Mouse (Mus musculus): ENCODE measurements around the gene Alpk1. TPM values are rescaled to one million over a fixed set of nuclear protein-coding genes. Genes with fewer than 3 reads are reported as not detected.

The Alpk1 gene
- polyA plus RNA-seq (2012; rRNA removed): 1.7 and 1.8 TPM in 2 replicates

DNA sequence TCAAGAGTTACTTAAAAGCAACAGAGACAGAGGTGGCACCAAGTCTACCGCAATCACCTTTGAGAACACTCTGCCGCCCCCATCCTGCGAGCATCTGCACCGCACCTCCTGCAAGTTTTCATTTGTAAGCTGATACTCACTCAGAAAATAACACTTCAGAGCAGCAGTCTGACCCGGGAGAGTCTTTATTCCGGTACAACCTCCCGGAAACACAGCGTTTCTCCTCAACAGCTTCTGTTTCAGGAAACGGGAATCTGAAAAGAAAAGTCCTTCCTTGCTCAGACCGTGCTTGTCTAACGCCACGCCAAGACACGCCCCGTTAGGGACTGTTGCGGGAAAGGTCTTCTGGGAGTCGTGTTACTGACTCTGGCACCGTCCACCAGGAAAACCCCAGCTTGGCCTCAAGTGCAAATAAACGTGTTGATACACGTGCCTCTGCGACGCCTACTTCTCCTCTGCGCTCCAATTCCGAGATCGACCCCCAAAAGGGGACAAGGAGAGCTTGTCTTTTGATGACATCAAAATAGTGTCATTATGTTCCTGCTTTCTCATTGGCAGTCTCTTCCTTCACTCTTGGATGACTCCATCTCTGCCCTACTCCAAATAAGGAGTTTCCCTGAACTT lies at the start of gene Alpk1:
Gene Alpk1 (minus strand): TSS at position 507 of the 624 bp plus-strand sequence.
- DNase-seq: peak; percentile 86
- no peaks in the 10 kb centered on the region for H3K36me3 ChIP-seq (ENCODE audit: control insufficient read depth, insufficient read depth, low read length)
- H3K4me1 ChIP-seq (replicated peaks; ENCODE audit: control insufficient read depth, insufficient read depth, low read length): peaks cover 3% of the 10 kb centered on the region; the same call in 1 of the 2 replicates
- WGBS: 3% methylated on average over 24 of the region's 24 CpGs
- H3K27ac ChIP-seq (ENCODE audit: control insufficient read depth, insufficient read depth, low read length): no peak within 1 kb of the TSS
- TF ChIP-seq POLR2A (IDR thresholded peaks at IDR 0.05; ENCODE audit: control insufficient read depth, extremely low read depth, insufficient read depth, low read length, poor library complexity) (no peak), CTCF (IDR thresholded peaks at IDR 0.05; ENCODE audit: borderline replicate concordance, control insufficient read depth, extremely low read depth, insufficient read depth, low read length, poor library complexity) (no peak)
- peak within 1 kb of the TSS; percentile 49 for H3K4me3 ChIP-seq (ENCODE audit: control insufficient read depth, insufficient read depth, low read length)
- H3K27me3 ChIP-seq (ENCODE audit: control insufficient read depth, insufficient read depth, low read length): no peaks in the 10 kb centered on the region

GRCm38 (mm10) chr3:127827123-127827522 lies 46.8 kb upstream of the Alpk1 start:
- no peak for TF ChIP-seq POLR2A (IDR thresholded peaks at IDR 0.05; ENCODE audit: control insufficient read depth, extremely low read depth, insufficient read depth, low read length, poor library complexity)
- TF ChIP-seq CTCF (IDR thresholded peaks at IDR 0.05; ENCODE audit: borderline replicate concordance, control insufficient read depth, extremely low read depth, insufficient read depth, low read length, poor library complexity): no peak
- H3K27ac ChIP-seq (ENCODE audit: control insufficient read depth, insufficient read depth, low read length): no peak overlapping the region
- H3K4me1 ChIP-seq (replicated peaks; ENCODE audit: control insufficient read depth, insufficient read depth, low read length): peaks cover 8% of the 10 kb centered on the region
- H3K27me3 ChIP-seq (ENCODE audit: control insufficient read depth, insufficient read depth, low read length): no peaks in the 10 kb centered on the region
- WGBS: 85% methylated on average over 7 of the region's 7 CpGs
- H3K4me3 ChIP-seq (ENCODE audit: control insufficient read depth, insufficient read depth, low read length): no peak overlapping the region
- peaks cover 1% of the 10 kb centered on the region for H3K36me3 ChIP-seq (ENCODE audit: control insufficient read depth, insufficient read depth, low read length)
- DNase-seq: no peak

DNA sequence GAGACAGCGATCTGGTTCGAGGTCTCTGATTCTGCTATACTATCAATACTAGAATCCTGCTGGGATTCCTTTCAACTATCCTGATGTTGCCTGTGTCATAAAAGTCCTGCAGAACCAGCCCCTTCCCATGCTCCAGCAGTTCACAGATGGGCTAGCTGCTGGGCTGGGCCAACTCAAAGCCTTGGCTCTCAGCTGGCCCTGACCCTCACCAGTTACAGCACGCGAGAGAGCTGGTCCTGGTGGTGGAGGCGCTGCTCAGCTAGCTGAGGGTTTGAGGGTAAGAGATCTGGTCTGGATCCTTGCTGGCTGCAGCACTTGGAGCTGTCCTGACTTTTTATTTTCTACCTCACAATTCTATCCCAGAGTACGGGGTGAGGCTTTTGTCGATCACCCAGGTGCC lies 46.2 kb upstream of the Alpk1 start:
- Histone ChIP-seq H3K36me3 (ENCODE audit: control insufficient read depth, insufficient read depth, low read length) (peaks cover 5% of the 10 kb centered on the region), H3K27me3 (ENCODE audit: control insufficient read depth, insufficient read depth, low read length) (no peaks in the 10 kb centered on the region), H3K4me3 (ENCODE audit: control insufficient read depth, insufficient read depth, low read length) (no peak overlapping the region), H3K27ac (ENCODE audit: control insufficient read depth, insufficient read depth, low read length) (no peak overlapping the region), H3K4me1 (replicated peaks; ENCODE audit: control insufficient read depth, insufficient read depth, low read length) (peaks cover 8% of the 10 kb centered on the region)
- TF ChIP-seq CTCF (IDR thresholded peaks at IDR 0.05; ENCODE audit: borderline replicate concordance, control insufficient read depth, extremely low read depth, insufficient read depth, low read length, poor library complexity) (no peak), POLR2A (IDR thresholded peaks at IDR 0.05; ENCODE audit: control insufficient read depth, extremely low read depth, insufficient read depth, low read length, poor library complexity) (no peak)
- WGBS: 94% methylated on average over 7 of the region's 7 CpGs
- no peak for DNase-seq

DNA sequence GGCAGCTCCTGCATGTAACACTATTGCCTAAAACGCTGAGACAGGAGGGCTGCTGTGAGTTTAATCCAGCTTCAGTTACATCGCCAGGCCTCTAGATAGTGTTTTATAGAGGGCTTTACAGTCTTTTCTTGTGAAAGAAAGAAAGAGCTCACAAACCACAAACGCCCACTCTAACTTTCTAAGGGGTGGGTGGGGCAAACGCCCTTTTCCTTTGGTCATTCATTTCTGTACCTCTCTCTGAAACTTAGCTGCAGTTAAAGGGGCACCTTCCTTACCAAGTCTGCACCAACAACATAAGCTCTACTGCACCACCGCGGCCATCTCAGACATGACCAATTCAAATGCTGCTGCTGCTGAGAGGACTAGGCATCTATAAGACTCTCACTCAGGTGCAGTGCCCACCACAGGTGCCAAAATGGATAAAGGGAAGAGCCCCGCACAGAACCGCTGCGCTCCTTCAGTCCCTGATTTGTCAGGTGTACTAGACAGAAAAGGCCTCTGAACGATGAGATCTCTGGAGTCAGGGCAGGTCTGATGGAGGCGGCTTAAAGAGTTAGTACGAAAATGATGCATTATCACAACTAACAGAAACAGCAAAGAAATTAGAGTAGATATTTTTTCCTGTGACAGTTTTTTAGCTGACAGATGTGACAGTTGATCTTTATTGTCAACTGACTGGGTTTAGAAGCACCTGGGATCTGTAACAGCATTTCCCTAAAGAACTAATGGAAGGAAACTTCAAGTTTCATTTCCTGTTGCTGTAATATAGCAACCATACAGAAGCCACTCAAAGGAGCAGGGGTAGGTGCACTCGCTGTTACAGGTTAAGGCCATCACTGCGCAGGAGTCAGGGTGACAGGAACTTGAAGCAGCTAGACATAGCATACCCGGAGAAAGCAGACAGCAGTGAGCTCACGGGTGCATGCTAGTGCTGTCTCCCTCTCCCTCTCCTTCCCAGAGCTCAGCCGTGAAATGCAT lies 43.8 kb upstream of the Alpk1 start:
- Histone ChIP-seq H3K4me3 (ENCODE audit: control insufficient read depth, insufficient read depth, low read length) (no peak overlapping the region), H3K4me1 (replicated peaks; ENCODE audit: control insufficient read depth, insufficient read depth, low read length) (peaks cover 10% of the 10 kb centered on the region), H3K27me3 (ENCODE audit: control insufficient read depth, insufficient read depth, low read length) (no peaks in the 10 kb centered on the region), H3K36me3 (ENCODE audit: control insufficient read depth, insufficient read depth, low read length) (peaks cover 5% of the 10 kb centered on the region), H3K27ac (ENCODE audit: control insufficient read depth, insufficient read depth, low read length) (peak overlapping the region; percentile 74)
- DNase-seq: peak; percentile 48
- WGBS: 32% methylated on average over 17 of the region's 17 CpGs
- no peak for TF ChIP-seq POLR2A (IDR thresholded peaks at IDR 0.05; ENCODE audit: control insufficient read depth, extremely low read depth, insufficient read depth, low read length, poor library complexity)
- TF ChIP-seq CTCF (IDR thresholded peaks at IDR 0.05; ENCODE audit: borderline replicate concordance, control insufficient read depth, extremely low read depth, insufficient read depth, low read length, poor library complexity): no peak

DNA sequence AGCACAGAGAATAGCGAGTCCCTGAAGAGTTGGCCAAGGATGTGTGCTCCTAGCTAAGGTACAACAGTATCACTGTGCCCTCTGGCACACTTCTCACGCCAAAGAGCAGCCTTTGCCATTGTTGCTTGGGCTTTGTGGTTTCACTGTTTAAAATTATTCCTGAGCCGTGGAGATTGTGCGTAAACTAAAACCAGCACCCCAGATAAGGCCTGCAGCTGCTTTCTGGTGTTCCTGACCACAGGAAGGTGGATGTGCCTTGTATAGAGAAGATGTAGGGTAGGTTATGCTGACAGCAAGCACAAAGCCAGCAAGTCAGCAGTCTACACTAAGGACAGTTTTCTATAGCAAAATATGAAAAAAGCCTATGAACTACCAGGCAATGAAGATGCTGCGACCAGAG lies 40.9 kb upstream of the Alpk1 start:
- TF ChIP-seq POLR2A (IDR thresholded peaks at IDR 0.05; ENCODE audit: control insufficient read depth, extremely low read depth, insufficient read depth, low read length, poor library complexity) (no peak), CTCF (IDR thresholded peaks at IDR 0.05; ENCODE audit: borderline replicate concordance, control insufficient read depth, extremely low read depth, insufficient read depth, low read length, poor library complexity) (no peak)
- Histone ChIP-seq H3K36me3 (ENCODE audit: control insufficient read depth, insufficient read depth, low read length) (peaks cover 9% of the 10 kb centered on the region), H3K27ac (ENCODE audit: control insufficient read depth, insufficient read depth, low read length) (no peak overlapping the region), H3K27me3 (ENCODE audit: control insufficient read depth, insufficient read depth, low read length) (no peaks in the 10 kb centered on the region), H3K4me3 (ENCODE audit: control insufficient read depth, insufficient read depth, low read length) (no peak overlapping the region), H3K4me1 (replicated peaks; ENCODE audit: control insufficient read depth, insufficient read depth, low read length) (peaks cover 10% of the 10 kb centered on the region)
- 41% methylated on average over 5 of the region's 5 CpGs for WGBS
- DNase-seq: no peak

GRCm38 (mm10) chr3:127820400-127820799 lies 40.1 kb upstream of the Alpk1 start:
- Histone ChIP-seq H3K36me3 (ENCODE audit: control insufficient read depth, insufficient read depth, low read length) (peaks cover 12% of the 10 kb centered on the region), H3K4me3 (ENCODE audit: control insufficient read depth, insufficient read depth, low read length) (no peak overlapping the region), H3K27me3 (ENCODE audit: control insufficient read depth, insufficient read depth, low read length) (no peaks in the 10 kb centered on the region), H3K4me1 (replicated peaks; ENCODE audit: control insufficient read depth, insufficient read depth, low read length) (peaks cover 10% of the 10 kb centered on the region), H3K27ac (ENCODE audit: control insufficient read depth, insufficient read depth, low read length) (no peak overlapping the region)
- TF ChIP-seq CTCF (IDR thresholded peaks at IDR 0.05; ENCODE audit: borderline replicate concordance, control insufficient read depth, extremely low read depth, insufficient read depth, low read length, poor library complexity): no peak
- no peak for TF ChIP-seq POLR2A (IDR thresholded peaks at IDR 0.05; ENCODE audit: control insufficient read depth, extremely low read depth, insufficient read depth, low read length, poor library complexity)
- DNase-seq: no peak
- WGBS: 61% methylated on average over 1 of the region's 1 CpGs
